Mouse (Mus musculus) limb, embryonic 11.5 days (tissue): ENCODE data around the gene Prl3a1. TPM values are rescaled to one million over a fixed set of nuclear protein-coding genes. Genes with fewer than 3 reads are reported as not detected.

Source experiments
- ATAC-seq: fragments of 200-750 bp; cut with Nextera tagmentation; 2 replicates; pipeline ENCODE4 v1.8.0; 2017; ENCODE audit warnings: low read depth; ENCODE audit not compliant: insufficient number of reproducible peaks, low FRiP score, low TSS enrichment
- DNase-seq: peaks from one replicate; pipeline ENCODE4 v3.0.0-alpha.2; 2015; ENCODE audit warnings: low spot score
- H3K27ac ChIP-seq: fragments of 300-500 bp; sonication (generic); replicated peaks from 2 replicates; pipeline ENCODE4 v1.5.1; 2014; ENCODE audit warnings: low read depth, mild to moderate bottlenecking, low read length
- H3K27me3 ChIP-seq: fragments of 300-500 bp; sonication (generic); 2 replicates; pipeline ENCODE4 v1.6.1; 2014; ENCODE audit warnings: mild to moderate bottlenecking, low read length, mixed read lengths; ENCODE audit not compliant: control insufficient read depth, insufficient read depth
- H3K36me3 ChIP-seq: fragments of 300-500 bp; sonication (generic); 2 replicates; pipeline ENCODE4 v1.6.1; 2014; ENCODE audit warnings: mild to moderate bottlenecking, low read length, moderate library complexity, mixed read lengths; ENCODE audit not compliant: control insufficient read depth, insufficient read depth
- H3K4me1 ChIP-seq: fragments of 300-500 bp; sonication (generic); 2 replicates; pipeline ENCODE4 v1.6.1; 2014; ENCODE audit warnings: low read length, mixed read lengths; ENCODE audit not compliant: control insufficient read depth, insufficient read depth
- H3K4me2 ChIP-seq: fragments of 300-500 bp; sonication (generic); 2 replicates; pipeline ENCODE4 v1.6.1; 2014; ENCODE audit warnings: low read depth, mild to moderate bottlenecking, moderate library complexity; ENCODE audit not compliant: severe bottlenecking
- H3K4me3 ChIP-seq: fragments of 300-500 bp; sonication (generic); 2 replicates; pipeline ENCODE4 v1.5.1; 2014; ENCODE audit warnings: low read depth, low read length
- H3K9ac ChIP-seq: fragments of 300-500 bp; sonication (generic); 2 replicates; pipeline ENCODE4 v1.6.1; 2014; ENCODE audit warnings: mild to moderate bottlenecking, low read length
- H3K9me3 ChIP-seq: fragments of 300-500 bp; sonication (generic); 2 replicates; pipeline ENCODE4 v1.6.1; 2016; ENCODE audit warnings: low read length; ENCODE audit not compliant: control insufficient read depth
- WGBS: fragments of 180-500 bp; shearing (Covaris S2); extraction: QIAGEN DNeasy Blood & Tissue Kit; methylation state at CpG from one replicate; pipeline ENCODE4 v1.1.7; 2014; 5-methylcytosine and 5-hydroxymethylcytosine counted together
- polyA plus RNA-seq: library from polyadenylated mRNA; unstranded; fragments of >200 nt; fragmentation: Nextera tagmentation; extraction: Ambion mirVana; gene quantifications from 2 replicates; pipeline ENCODE4 v1.2.1, GENCODE M21; 2014

Prl3a1 gene
- polyA plus RNA-seq = not detected in 2 replicates

- no peak for DNase-seq
- no peaks in the 10 kb centered on the region for H3K9me3 ChIP-seq
- H3K27me3 ChIP-seq = no peaks in the 10 kb centered on the region
- H3K4me2 ChIP-seq = no peak within 1 kb of the TSS
- no peak for ATAC-seq
- H3K4me1 ChIP-seq = no peaks in the 10 kb centered on the region
- no peak within 1 kb of the TSS for H3K27ac ChIP-seq
- WGBS = 90% methylated on average over 4 of the region's 4 CpGs
- no peak within 1 kb of the TSS for H3K9ac ChIP-seq
- no peaks in the 10 kb centered on the region for H3K36me3 ChIP-seq
- no peak within 1 kb of the TSS for H3K4me3 ChIP-seq
Measured at GRCm38 (mm10) chr13:27259136-27259535, at the start of gene Prl3a1. Prl3a1 (plus strand) TSS chr13:27259436.

- Histone ChIP-seq H3K4me3 (no peak within 1 kb of the TSS), H3K9ac (no peak within 1 kb of the TSS), H3K4me1 (no peaks in the 10 kb centered on the region), H3K4me2 (no peak within 1 kb of the TSS), H3K9me3 (no peaks in the 10 kb centered on the region), H3K36me3 (no peaks in the 10 kb centered on the region), H3K27me3 (no peaks in the 10 kb centered on the region), H3K27ac (no peak within 1 kb of the TSS)
- DNase-seq = no peak
- ATAC-seq = no peak
- WGBS = 100% methylated on average over 1 of the region's 1 CpGs
Measured at GRCm38 (mm10) chr13:27241547-27241946, 17.7 kb upstream of the Prl3a1 start, which contains the start of gene Prl3b1. Prl3b1 (plus strand) TSS chr13:27241847.

- no peaks in the 10 kb centered on the region for H3K4me1 ChIP-seq
- H3K9me3 ChIP-seq = no peaks in the 10 kb centered on the region
- no peaks in the 10 kb centered on the region for H3K27me3 ChIP-seq
- no peaks in the 10 kb centered on the region for H3K36me3 ChIP-seq
- no peak for ATAC-seq
- H3K27ac ChIP-seq = no peak within 1 kb of the TSS
- H3K4me2 ChIP-seq = no peak within 1 kb of the TSS
- no peak within 1 kb of the TSS for H3K4me3 ChIP-seq
- WGBS = 67% methylated on average over 7 of the region's 7 CpGs
- no peak within 1 kb of the TSS for H3K9ac ChIP-seq
- DNase-seq = no peak
Measured at GRCm38 (mm10) chr13:27312334-27313225, 53.3 kb downstream of the Prl3a1 start, which contains the start of gene Prl6a1. Prl6a1 (plus strand) TSS chr13:27312627.

Other genes starting within 250 kb of the Prl3a1 start
- not detected in 2 replicates for gene Prl, start 201.9 kb upstream of the Prl3a1 start, polyA plus RNA-seq
- not detected in 2 replicates for gene Prl3d1, start 165.2 kb upstream of the Prl3a1 start, polyA plus RNA-seq
- not detected in 2 replicates for gene Prl3d2, start 137.7 kb upstream of the Prl3a1 start, polyA plus RNA-seq
- gene Prl3d3, start 102.6 kb upstream of the Prl3a1 start, polyA plus RNA-seq = not detected in 2 replicates
- not detected in 2 replicates for gene Prl3c1, start 62.8 kb upstream of the Prl3a1 start, polyA plus RNA-seq
- gene Prl3b1, start 17.6 kb upstream of the Prl3a1 start, polyA plus RNA-seq = 0.31 TPM in 1 of 2 replicates, not detected in the other
- gene Prl6a1, start 53.2 kb downstream of the Prl3a1 start, polyA plus RNA-seq = not detected in 2 replicates
- gene Prl8a2, start 86.2 kb downstream of the Prl3a1 start, polyA plus RNA-seq = not detected in 2 replicates
- gene Prl2b1, start 131.4 kb downstream of the Prl3a1 start, polyA plus RNA-seq = not detected in 2 replicates
- gene Prl8a6, start 179.3 kb downstream of the Prl3a1 start, polyA plus RNA-seq = not detected in 2 replicates